Mouse (Mus musculus): ENCODE measurements around the gene 1810065E05Rik.

Gene 1810065E05Rik

GRCm38 (mm10) chr11:58420815-58421214, at the start of gene 1810065E05Rik:
Gene 1810065E05Rik (plus strand): TSS chr11:58421111.
- DNase-seq (ENCODE audit: low spot score in 2 of 2) = no peak

DNA sequence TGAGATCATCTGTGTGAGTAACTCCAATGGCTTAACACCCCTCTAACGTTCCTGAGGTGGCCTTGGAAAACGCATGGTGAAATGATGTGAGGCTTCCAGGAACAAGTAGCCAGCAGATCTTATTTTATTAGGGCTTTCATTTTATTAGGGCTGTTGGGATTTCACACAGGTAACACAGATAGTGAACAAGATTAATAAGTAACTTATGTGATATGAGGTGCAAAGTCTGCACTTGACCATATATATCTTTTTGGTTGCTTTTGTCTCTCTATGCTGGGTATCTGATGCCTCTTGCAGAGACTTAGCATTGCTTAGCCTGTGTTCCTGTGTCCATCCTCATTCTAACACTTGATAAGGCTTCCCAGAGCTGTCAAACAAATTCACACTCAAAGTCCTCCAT, 43.6 kb upstream of the 1810065E05Rik start:
- DNase-seq (ENCODE audit: low spot score in 2 of 2) = no peak

- DNase-seq (ENCODE audit: low spot score in 2 of 2) = no peak
These were observed 43.2 kb upstream of the 1810065E05Rik start for GRCm38 (mm10) chr11:58377686-58378085.

GRCm38 (mm10) chr11:58378763-58379278, 42.1 kb upstream of the 1810065E05Rik start, which contains the start of gene Lypd8:
Gene Lypd8 (plus strand): TSS chr11:58379043.
- DNase-seq (ENCODE audit: low spot score in 2 of 2) = no peak

- DNase-seq (ENCODE audit: low spot score in 2 of 2) = no peak
These were observed 41.4 kb upstream of the 1810065E05Rik start for GRCm38 (mm10) chr11:58379516-58379915.

DNA sequence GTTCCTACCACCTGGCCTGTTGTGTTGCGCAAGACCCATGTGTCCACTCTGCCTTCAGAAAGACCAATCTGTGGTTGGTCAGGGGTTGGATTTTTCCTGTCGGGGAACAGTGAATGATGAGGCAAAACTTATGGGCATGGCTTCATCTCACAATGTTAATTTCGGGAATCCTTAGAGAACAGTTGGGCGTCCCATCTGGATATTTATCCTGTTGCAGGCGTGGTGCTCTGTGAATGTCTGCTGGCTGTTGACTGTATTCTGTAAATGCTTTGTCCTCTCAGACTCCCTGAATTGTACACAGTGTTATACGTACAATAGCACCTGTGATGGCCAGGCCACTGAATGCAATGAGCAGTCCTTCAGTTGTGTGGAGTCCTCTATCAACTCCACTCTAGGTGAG, 38.4 kb upstream of the 1810065E05Rik start:
- no peak for DNase-seq (ENCODE audit: low spot score in 2 of 2)

DNA sequence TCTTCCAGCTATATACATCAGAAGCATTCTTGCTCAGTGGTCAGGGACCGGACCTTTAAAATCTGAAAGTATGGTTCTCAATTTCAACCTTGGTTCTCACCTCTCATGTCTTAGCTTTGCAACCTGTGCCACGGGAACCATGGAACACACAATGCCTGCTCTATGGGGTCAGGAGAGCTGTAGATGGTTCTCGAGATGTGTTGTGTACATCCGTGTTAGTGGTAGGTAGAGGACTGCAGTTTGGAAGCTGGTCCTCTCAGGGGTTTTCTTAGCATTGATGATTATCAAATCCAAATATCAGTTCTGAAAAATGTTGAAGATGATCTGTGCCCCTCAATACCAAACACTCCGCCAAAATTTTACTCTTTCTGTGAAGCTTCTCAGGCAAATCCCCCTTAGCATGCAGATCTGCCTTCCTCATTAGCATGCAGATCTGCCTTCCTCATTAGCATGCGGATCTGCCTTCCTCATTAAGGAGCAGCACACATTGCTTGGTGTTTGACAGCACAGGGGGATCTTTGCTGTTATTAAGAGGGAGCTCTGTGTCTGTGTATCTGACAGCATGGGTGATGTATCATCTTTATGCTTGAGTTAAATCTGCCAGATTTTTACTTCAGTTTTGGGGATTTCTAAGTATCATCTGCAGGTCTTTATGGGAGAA, 20.8 kb upstream of the 1810065E05Rik start:
- DNase-seq (ENCODE audit: low spot score in 2 of 2) = peak; percentile 29 to 36

GRCm38 (mm10) chr11:58400655-58401054, 20.3 kb upstream of the 1810065E05Rik start:
- peak in 1 of 2 experiments; percentile 29 for DNase-seq (ENCODE audit: low spot score in 2 of 2)

- DNase-seq (ENCODE audit: low spot score in 2 of 2) = no peak
These were observed 12.8 kb upstream of the 1810065E05Rik start for GRCm38 (mm10) chr11:58408066-58408465.

GRCm38 (mm10) chr11:58418336-58418735, 2.6 kb upstream of the 1810065E05Rik start:
- no peak for DNase-seq (ENCODE audit: low spot score in 2 of 2)

DNA sequence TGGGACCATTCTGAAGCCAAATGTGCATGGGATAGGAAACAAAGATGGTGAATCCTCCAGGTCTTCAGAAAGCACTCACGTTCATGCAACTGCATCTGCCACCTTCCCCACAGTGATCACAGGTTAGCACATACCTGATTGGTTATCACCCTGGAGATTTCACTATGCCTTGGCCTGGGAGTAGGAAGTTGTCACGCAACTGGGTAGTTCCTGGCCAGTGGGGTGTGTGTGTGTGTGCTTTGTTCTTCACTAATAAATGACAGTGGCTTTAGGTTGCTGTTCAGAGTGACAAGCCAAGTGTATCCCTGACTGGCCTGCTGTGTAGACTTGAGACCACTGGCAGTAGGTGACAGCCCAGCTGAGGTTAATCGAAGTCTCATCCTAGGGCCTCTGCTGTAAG, 11.3 kb downstream of the 1810065E05Rik start, which contains the start of gene Gm12253:
Gm12253 (plus strand) TSS at position 301 of the 400 bp plus-strand sequence.
- no peak for DNase-seq (ENCODE audit: low spot score in 2 of 2)

- DNase-seq (ENCODE audit: low spot score in 2 of 2) = no peak
These were observed 17.0 kb downstream of the 1810065E05Rik start for GRCm38 (mm10) chr11:58437866-58438265.

- no peak for DNase-seq (ENCODE audit: low spot score in 2 of 2)
These were observed 31.8 kb downstream of the 1810065E05Rik start, which contains the start of gene Lypd9 for GRCm38 (mm10) chr11:58452759-58453158. Gene Lypd9 (minus strand): TSS chr11:58452923.

GRCm38 (mm10) chr11:58453592-58453991, 32.7 kb downstream of the 1810065E05Rik start:
- no peak for DNase-seq (ENCODE audit: low spot score in 2 of 2)

- DNase-seq (ENCODE audit: low spot score in 2 of 2) = no peak
These were observed 41.3 kb downstream of the 1810065E05Rik start, which contains the start of gene Olfr30 for GRCm38 (mm10) chr11:58462170-58462569. Gene Olfr30 (minus strand): TSS chr11:58462270.
